Mouse (Mus musculus): ENCODE measurements around the gene Gnai2.

DNA sequence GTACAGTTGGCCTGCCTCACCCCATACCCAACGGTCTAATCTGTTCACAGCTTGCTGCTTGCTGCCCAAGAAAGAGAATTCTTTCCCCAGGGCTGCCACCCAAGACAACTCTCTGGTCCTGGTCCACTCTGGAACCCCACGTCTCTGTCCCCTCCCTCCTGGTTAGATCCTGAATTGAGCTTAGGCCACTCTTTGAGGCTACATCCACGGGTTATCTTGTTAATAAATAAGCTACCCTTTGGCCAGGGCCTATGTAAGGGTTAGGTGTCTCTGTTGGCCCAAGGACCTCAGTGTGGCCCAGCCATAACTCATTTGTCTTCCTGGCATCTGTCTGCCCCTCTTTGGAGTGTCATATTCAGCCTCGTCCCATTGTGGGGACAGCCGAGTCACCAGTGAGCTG is 36.8 kb downstream of the Gnai2 start:
- TF ChIP-seq CTCF (IDR thresholded peaks at IDR 0.05; ENCODE audit: low read depth, low read length) = no peak
- no peak for TF ChIP-seq EP300 (IDR thresholded peaks at IDR 0.05; ENCODE audit: insufficient read depth, low read depth, low read length)
- no peak for TF ChIP-seq POLR2A (IDR thresholded peaks at IDR 0.05; ENCODE audit: insufficient read depth, low read length)

All from ES-Bruce4 (cell line).